ENCODE assay signal across 10 mouse cellular contexts in genomic region chr6:54431761-54432160, GRCm38 (mm10). TPM values are rescaled to one million over a fixed set of nuclear protein-coding genes. Genes with fewer than 3 reads are reported as not detected.
DNase-seq lines count a peak whose midpoint lies in the region; ATAC-seq lines count a peak whose summit lies in the region.
"Had no signal": no experiment of that assay in that cellular context is flagged by ENCODE, and none has a peak within 500 bp of the region (broad histone marks: within the 10 kb centered on the region; RNA-seq: fewer than 3 reads in every experiment).

No protein-coding gene starts in this region.

- H3K36me3 ChIP-seq in midbrain, embryonic 14.5 days (ENCODE audit: control insufficient read depth, insufficient read depth, low read length), result no peaks in the 10 kb centered on the region
- H3K36me3 ChIP-seq in midbrain, embryonic 11.5 days (ENCODE audit: control insufficient read depth, insufficient read depth, low read length), result no peaks in the 10 kb centered on the region
- H3K36me3 ChIP-seq: embryonic facial prominence, embryonic 10.5 days had no signal

- no peak overlapping the region for H3K4me3 ChIP-seq in midbrain, embryonic 14.5 days (replicated peaks; ENCODE audit: low read depth, low read length)
- H3K4me3 ChIP-seq in midbrain, embryonic 11.5 days (ENCODE audit: low read depth, low read length), result no peak overlapping the region
- H3K4me3 ChIP-seq: embryonic facial prominence, embryonic 10.5 days; megakaryocyte, embryonic 14.5 days had no signal

- peaks cover 15% of the 10 kb centered on the region; the same call in 1 of the 2 replicates for H3K4me1 ChIP-seq in midbrain, embryonic 14.5 days (ENCODE audit: control insufficient read depth, insufficient read depth, low read length)
- peaks cover 12% of the 10 kb centered on the region for H3K4me1 ChIP-seq in midbrain, embryonic 11.5 days (ENCODE audit: control insufficient read depth, insufficient read depth, low read length)

- peak overlapping the region; percentile 31; the same call in 1 of the 2 replicates for H3K4me2 ChIP-seq in midbrain, embryonic 14.5 days (ENCODE audit: low read length)
- no peak overlapping the region for H3K4me2 ChIP-seq in midbrain, embryonic 11.5 days

- H3K9ac ChIP-seq in midbrain, embryonic 14.5 days (replicated peaks; ENCODE audit: low read length), result 0 out of 2 replicates have a peak overlapping the region, but pooled peaks have one; percentile 6
- no peak overlapping the region for H3K9ac ChIP-seq in midbrain, embryonic 11.5 days (ENCODE audit: low read length)

- no peak for ATAC-seq in midbrain, embryonic 14.5 days (ENCODE audit: low FRiP score, low TSS enrichment)
- ATAC-seq in midbrain, embryonic 11.5 days (ENCODE audit: low FRiP score), result no peak
- no peak for ATAC-seq in erythroblast, adult 5-6 weeks (replicated peaks; ENCODE audit: low FRiP score, poor library complexity, severe bottlenecking)

- peak; percentile 37 for DNase-seq in midbrain, embryonic 14.5 days
- no peak for DNase-seq in midbrain, embryonic 11.5 days (ENCODE audit: low spot score, missing footprints)
- DNase-seq in frontal cortex, postnatal 25 days (ENCODE audit: low spot score in 2 of 2), result peak; percentile 43 to 53
- DNase-seq in left cerebral cortex, adult 18-20 months (ENCODE audit: low spot score in 2 of 2), result peak; percentile 79 to 85
- peak; percentile 36 for DNase-seq in testis, postnatal 14 days (ENCODE audit: low spot score)
- no peak for DNase-seq in embryo, embryonic 10.5 days (ENCODE audit: low spot score)
- no peak for DNase-seq in kidney, postnatal 25 days

- 0 out of 2 replicates have a peak, but pooled peaks cover 7% of the 10 kb centered on the region for H3K27me3 ChIP-seq in midbrain, embryonic 14.5 days (ENCODE audit: control insufficient read depth, insufficient read depth, low read length)
- H3K27me3 ChIP-seq in midbrain, embryonic 11.5 days (ENCODE audit: control insufficient read depth, insufficient read depth, low read length), result peaks cover 23% of the 10 kb centered on the region

- WGBS in midbrain, embryonic 14.5 days, result 43% methylated on average over 10 of the region's 10 CpGs
- WGBS in midbrain, embryonic 11.5 days, result 71% methylated on average over 10 of the region's 10 CpGs

- no peaks in the 10 kb centered on the region for H3K9me3 ChIP-seq in midbrain, embryonic 14.5 days (ENCODE audit: control insufficient read depth, low read length)
- H3K9me3 ChIP-seq in midbrain, embryonic 11.5 days (ENCODE audit: control insufficient read depth, low read length), result no peaks in the 10 kb centered on the region
- H3K9me3 ChIP-seq: embryonic facial prominence, embryonic 10.5 days had no signal

- no peak overlapping the region for H3K27ac ChIP-seq in midbrain, embryonic 14.5 days (replicated peaks; ENCODE audit: low read depth, low read length)
- no peak overlapping the region for H3K27ac ChIP-seq in midbrain, embryonic 11.5 days (ENCODE audit: low read depth, low read length)
- H3K27ac ChIP-seq: embryonic facial prominence, embryonic 10.5 days had no signal

RNA-seq across cellular contexts. Expression of gene Wipf3, which starts 2.4 kb away (rescaled TPM):
- 4.8 and 5.0 TPM in 2 replicates for polyA plus RNA-seq in midbrain, embryonic 14.5 days (2014; fragmentation: Nextera tagmentation; extraction: Ambion mirVana)
- polyA plus RNA-seq in midbrain, embryonic 11.5 days (2014; fragmentation: Nextera tagmentation; extraction: Ambion mirVana), result 0.50 and 0.55 TPM in 2 replicates
- total RNA-seq in left cerebral cortex, adult 18-20 months (2021), result 10 to 100 TPM; 73.0 to 85.6 TPM
- not detected in 2 replicates for total RNA-seq in erythroblast, adult 5-6 weeks (2015; ENCODE audit: low replicate concordance)
- total RNA-seq in erythroblast, adult 5-6 weeks (2017; ENCODE audit: low replicate concordance), result 0.56 TPM in 1 of 2 replicates, not detected in the other

Comparison
In these comparisons a context has a peak if more than half of its experiments do, and no peak if none do; other contexts are left out.
1. DNase-seq: peak in midbrain, embryonic 14.5 days (single experiment), frontal cortex, postnatal 25 days (2 of 2), left cerebral cortex, adult 18-20 months (2 of 2) and testis, postnatal 14 days (single experiment); none in midbrain, embryonic 11.5 days (single experiment), embryo, embryonic 10.5 days (single experiment) and kidney, postnatal 25 days (0 of 2).
2. RNA of gene Wipf3, which starts 2.4 kb away (total RNA-seq): 73.0 to 85.6 TPM in left cerebral cortex, adult 18-20 months; 0.56 TPM in erythroblast, adult 5-6 weeks; every median in the first group is over 10 times any median in the second.